Mouse (Mus musculus) stomach, embryonic 14.5 days (tissue): ENCODE results near the gene Apoe. TPM values are rescaled to one million over a fixed set of nuclear protein-coding genes. Genes with fewer than 3 reads are reported as not detected.

Source experiments
- ATAC-seq: fragments of 200-750 bp; cut with Nextera tagmentation; 2 replicates; pipeline ENCODE4 v1.8.0; 2017; ENCODE audit warnings: low read depth, moderate TSS enrichment; ENCODE audit not compliant: insufficient number of reproducible peaks, insufficient read depth, low FRiP score
- H3K27ac ChIP-seq: fragments of 300-500 bp; sonication (generic); 2 replicates; pipeline ENCODE4 v1.5.1; 2014; ENCODE audit warnings: mild to moderate bottlenecking, low read length, moderate library complexity, mixed read lengths
- H3K27me3 ChIP-seq: fragments of 300-500 bp; sonication (generic); 2 replicates; pipeline ENCODE4 v1.6.1; 2014; ENCODE audit warnings: low read length, control low read depth, mixed read lengths; ENCODE audit not compliant: control insufficient read depth, insufficient read depth
- H3K36me3 ChIP-seq: fragments of 300-500 bp; sonication (generic); 2 replicates; pipeline ENCODE4 v1.6.1; 2014; ENCODE audit warnings: mild to moderate bottlenecking, control low read depth, low read length, moderate library complexity, mixed read lengths; ENCODE audit not compliant: control insufficient read depth, insufficient read depth
- H3K4me1 ChIP-seq: fragments of 300-500 bp; sonication (generic); 2 replicates; pipeline ENCODE4 v1.6.1; 2014; ENCODE audit warnings: low read length, control low read depth, mixed read lengths; ENCODE audit not compliant: control insufficient read depth, insufficient read depth
- H3K4me2 ChIP-seq: fragments of 300-500 bp; sonication (generic); replicated peaks from 2 replicates; pipeline ENCODE4 v1.6.1; 2014; ENCODE audit warnings: low read depth, low read length, control low read depth
- H3K4me3 ChIP-seq: fragments of 300-500 bp; sonication (generic); 2 replicates; pipeline ENCODE4 v1.5.1; 2014; ENCODE audit warnings: low read depth, low read length, control low read depth
- H3K9ac ChIP-seq: fragments of 300-500 bp; sonication (generic); replicated peaks from 2 replicates; pipeline ENCODE4 v1.6.1; 2014; ENCODE audit warnings: low read depth, mild to moderate bottlenecking, control low read depth, low read length, moderate library complexity, mixed read lengths
- H3K9me3 ChIP-seq: fragments of 300-500 bp; sonication (generic); 2 replicates; pipeline ENCODE4 v1.6.1; 2016; ENCODE audit warnings: low read depth, low read length, control low read depth; ENCODE audit not compliant: control insufficient read depth
- whole genome bisulfite sequencing: fragments of 180-500 bp; shearing (Covaris S2); extraction: QIAGEN DNeasy Blood & Tissue Kit; methylation state at CpG from one replicate; pipeline ENCODE4 v1.1.7; 2014; 5-methylcytosine and 5-hydroxymethylcytosine counted together
- polyA plus RNA-seq: library from polyadenylated mRNA; unstranded; fragments of >200 nt; fragmentation: Nextera tagmentation; extraction: Ambion mirVana; gene quantifications from 2 replicates; pipeline ENCODE4 v1.2.1, GENCODE M21; 2014

Apoe gene
- polyA plus RNA-seq, 1 experiment from 2014 or later, result 291 TPM

DNA sequence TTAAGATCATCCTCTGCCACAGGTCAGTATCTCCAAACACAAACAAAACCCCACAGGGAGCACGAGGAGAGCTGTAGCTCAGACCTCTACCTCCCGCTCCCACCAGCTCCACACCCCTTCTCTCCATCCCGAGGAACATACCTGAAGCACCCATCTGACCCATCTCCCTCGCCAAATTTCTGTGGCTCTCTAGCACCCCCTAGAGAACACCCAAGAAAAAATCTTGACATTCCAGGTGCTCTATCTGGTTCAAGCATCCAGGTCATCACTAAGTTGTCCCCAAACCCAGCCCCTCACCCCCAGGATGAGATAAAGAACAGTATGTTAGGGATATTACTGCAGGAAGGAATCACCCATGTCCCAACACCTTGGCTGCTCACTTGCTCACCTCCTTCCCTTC is 14.2 kb upstream of the Apoe start:
- peaks cover 48% of the 10 kb centered on the region for H3K36me3 ChIP-seq
- H3K4me1 ChIP-seq, result peaks cover 14% of the 10 kb centered on the region
- H3K27me3 ChIP-seq, result no peaks in the 10 kb centered on the region
- no peak overlapping the region for H3K4me3 ChIP-seq
- H3K27ac ChIP-seq, result no peak overlapping the region
- WGBS, result 41% methylated on average over 4 of the region's 4 CpGs
- H3K9ac ChIP-seq, result no peak overlapping the region
- ATAC-seq, result no peak
- H3K9me3 ChIP-seq, result no peaks in the 10 kb centered on the region
- no peak overlapping the region for H3K4me2 ChIP-seq

DNA sequence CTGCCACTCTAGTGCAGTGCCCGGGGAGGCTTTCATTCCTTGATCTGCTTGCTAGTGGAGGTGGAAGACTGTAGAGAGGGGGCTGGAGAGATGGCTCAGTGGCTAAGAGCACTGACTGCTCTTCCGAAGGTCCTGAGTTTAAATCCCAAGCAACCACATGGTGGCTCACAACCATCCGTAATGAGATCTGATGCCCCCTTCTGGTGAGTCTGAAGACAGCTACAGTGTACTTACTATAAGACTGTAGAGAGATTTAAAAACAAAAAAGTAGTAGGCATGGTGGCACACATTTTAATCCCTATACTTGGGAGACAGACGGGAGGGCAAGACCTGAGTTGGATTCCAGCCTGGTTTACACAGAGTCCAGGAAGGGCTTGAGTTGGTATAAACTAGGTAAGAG is 13.4 kb upstream of the Apoe start:
- no peaks in the 10 kb centered on the region for H3K9me3 ChIP-seq
- H3K4me3 ChIP-seq, result no peak overlapping the region
- no peak overlapping the region for H3K27ac ChIP-seq
- no peak overlapping the region for H3K4me2 ChIP-seq
- peaks cover 49% of the 10 kb centered on the region for H3K36me3 ChIP-seq
- peaks cover 14% of the 10 kb centered on the region for H3K4me1 ChIP-seq
- no peaks in the 10 kb centered on the region for H3K27me3 ChIP-seq
- ATAC-seq, result no peak
- no peak overlapping the region for H3K9ac ChIP-seq
- 72% methylated on average over 4 of the region's 4 CpGs for WGBS

DNA sequence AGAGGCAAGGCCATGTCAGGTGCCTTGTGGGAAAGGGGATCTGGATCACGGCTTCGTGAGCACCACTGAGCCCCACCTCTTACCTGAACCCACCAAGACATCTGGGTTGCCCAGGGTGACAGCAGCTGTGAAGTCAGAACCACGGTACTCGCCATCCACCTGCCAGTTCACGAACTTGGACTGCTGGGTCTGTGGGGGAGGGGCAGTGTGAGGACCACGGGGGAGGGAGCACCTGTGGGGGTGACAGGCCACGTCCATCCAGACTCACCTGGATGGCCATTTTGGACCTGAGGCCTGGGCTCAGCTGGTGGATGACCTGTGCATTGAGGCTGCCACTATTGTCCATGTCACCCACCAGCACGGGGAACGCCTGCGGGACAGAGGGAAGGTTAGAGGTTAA is 11.7 kb upstream of the Apoe start:
- no peak for ATAC-seq
- H3K4me1 ChIP-seq, result peaks cover 8% of the 10 kb centered on the region; the same call in 1 of the 2 replicates
- H3K4me2 ChIP-seq, result no peak overlapping the region
- WGBS, result 93% methylated on average over 10 of the region's 10 CpGs
- H3K4me3 ChIP-seq, result no peak overlapping the region
- no peak overlapping the region for H3K9ac ChIP-seq
- peaks cover 48% of the 10 kb centered on the region for H3K36me3 ChIP-seq
- no peaks in the 10 kb centered on the region for H3K9me3 ChIP-seq
- no peak overlapping the region for H3K27ac ChIP-seq
- H3K27me3 ChIP-seq, result no peaks in the 10 kb centered on the region

DNA sequence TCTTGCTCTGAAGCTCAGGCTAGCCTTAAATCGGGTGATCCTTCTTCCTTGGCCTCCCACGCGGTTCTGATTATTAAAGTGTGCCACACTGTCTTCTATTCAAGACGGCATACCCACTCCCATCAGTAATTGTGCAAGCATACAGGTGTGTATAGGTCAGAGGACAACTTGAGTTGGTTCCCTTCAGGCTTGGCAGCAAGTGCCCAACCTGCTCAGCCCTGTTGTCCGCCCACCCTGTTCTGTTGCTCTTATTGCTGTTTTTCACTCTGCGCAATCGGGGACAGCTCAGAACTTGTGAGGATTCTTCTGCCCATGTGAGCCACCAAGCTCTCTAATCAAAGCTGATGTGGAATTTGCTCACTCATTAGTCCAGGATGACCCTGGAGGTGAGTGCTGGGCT is 6.3 kb upstream of the Apoe start:
- ATAC-seq, result no peak
- Histone ChIP-seq H3K27me3 (no peaks in the 10 kb centered on the region), H3K4me2 (no peak overlapping the region), H3K4me3 (no peak overlapping the region), H3K9ac (no peak overlapping the region), H3K36me3 (peaks cover 26% of the 10 kb centered on the region), H3K9me3 (no peaks in the 10 kb centered on the region), H3K4me1 (peaks cover 6% of the 10 kb centered on the region), H3K27ac (no peak overlapping the region)
- WGBS, result 93% methylated on average over 7 of the region's 7 CpGs

DNA sequence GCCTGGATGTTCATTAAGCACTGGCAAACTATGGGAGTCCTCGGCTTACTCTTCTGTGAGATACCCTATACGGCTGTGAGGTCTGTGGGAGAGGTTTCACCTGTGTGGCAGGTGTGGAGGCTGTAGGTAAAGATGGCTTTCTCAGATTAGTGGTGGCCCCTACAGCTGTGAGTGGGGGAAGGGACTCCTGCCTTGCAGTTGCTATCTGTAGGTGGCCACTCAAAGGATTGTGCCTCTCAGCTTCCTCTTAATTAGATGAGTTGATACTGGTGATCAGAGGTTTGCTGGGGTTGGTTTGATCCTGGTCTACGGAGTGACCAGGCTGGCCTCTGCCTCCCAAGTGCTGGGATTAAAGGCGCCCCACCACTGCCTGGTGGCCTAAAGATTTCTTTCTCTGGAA is 5.5 kb upstream of the Apoe start:
- Histone ChIP-seq H3K27ac (no peak overlapping the region), H3K27me3 (no peaks in the 10 kb centered on the region), H3K36me3 (peaks cover 20% of the 10 kb centered on the region), H3K9ac (no peak overlapping the region), H3K4me1 (peaks cover 7% of the 10 kb centered on the region), H3K4me2 (no peak overlapping the region), H3K4me3 (no peak overlapping the region), H3K9me3 (no peaks in the 10 kb centered on the region)
- ATAC-seq, result no peak
- 88% methylated on average over 4 of the region's 4 CpGs for WGBS

DNA sequence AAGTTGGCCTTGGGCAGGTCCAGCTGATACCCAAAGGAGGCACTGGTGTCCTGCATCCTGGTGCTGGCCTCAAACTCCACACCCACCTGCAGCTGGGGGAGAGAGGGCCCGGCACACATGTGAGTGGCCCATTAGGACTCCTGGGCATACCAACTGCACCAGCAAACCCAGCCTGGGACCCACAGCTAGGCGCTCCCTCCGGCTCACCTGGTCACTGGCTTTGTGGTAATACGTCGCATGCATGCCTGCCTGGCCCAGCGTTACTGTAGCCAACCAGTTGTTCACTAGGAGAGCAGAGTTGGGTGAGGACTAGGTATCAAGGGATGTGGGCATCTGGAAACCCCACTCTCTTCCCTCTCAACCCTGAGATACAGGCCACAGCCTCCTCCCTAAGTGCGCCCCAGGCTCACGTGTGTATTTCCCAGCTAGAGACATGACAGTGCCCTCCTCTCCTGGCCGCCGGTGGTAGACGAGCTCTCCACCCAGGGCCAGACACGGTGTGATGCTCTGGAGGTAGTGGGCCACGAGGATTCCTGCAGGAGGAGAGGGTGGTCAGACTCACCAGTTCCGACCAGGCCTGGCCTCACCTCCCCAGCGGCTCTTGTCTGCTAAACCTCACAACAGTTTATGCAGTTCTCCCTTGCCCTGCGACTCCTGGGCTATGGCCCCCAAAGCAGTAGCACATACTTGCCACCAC is 4.0 kb upstream of the Apoe start:
- Histone ChIP-seq H3K9ac (no peak overlapping the region), H3K27ac (no peak overlapping the region), H3K4me2 (no peak overlapping the region), H3K27me3 (no peaks in the 10 kb centered on the region), H3K36me3 (peaks cover 14% of the 10 kb centered on the region), H3K4me3 (no peak overlapping the region), H3K4me1 (peaks cover 19% of the 10 kb centered on the region), H3K9me3 (no peaks in the 10 kb centered on the region)
- ATAC-seq, result no peak
- 93% methylated on average over 16 of the region's 16 CpGs for WGBS

DNA sequence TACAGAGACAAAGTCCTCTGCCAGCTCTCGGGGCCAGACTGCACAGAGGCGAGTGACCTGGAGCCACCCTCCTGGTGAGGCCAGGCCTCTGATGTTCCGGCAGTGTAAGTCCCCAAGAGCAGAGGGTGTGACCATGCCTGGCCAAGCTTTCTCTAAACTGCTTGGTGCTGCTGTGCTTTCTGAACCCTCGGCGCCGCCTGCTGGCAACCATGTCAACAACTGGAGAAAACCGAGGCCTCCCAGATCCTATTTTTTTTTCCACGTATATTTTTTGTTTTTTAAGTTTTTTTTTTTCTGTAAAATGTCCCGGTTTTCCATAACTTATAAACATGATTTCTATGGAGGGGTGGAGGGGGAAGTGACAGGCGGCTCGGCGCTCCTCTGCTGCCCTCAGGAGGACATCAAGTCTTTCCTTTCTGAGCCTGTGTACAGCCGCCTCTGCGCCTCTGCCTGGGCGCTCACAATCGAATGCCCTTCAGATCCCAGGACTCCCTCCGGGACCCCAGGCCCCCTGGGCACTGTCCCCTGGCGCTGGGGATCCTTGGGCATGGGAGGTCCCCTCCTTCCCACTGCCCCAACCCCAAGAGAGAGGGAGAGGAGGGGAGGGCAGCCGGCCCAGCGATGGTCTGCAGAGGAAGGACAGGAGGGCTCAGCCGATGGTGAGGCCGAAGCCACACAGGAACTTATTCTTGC is 2.2 kb upstream of the Apoe start:
- Histone ChIP-seq H3K4me3 (no peak overlapping the region), H3K36me3 (peaks cover 7% of the 10 kb centered on the region), H3K9me3 (no peaks in the 10 kb centered on the region), H3K4me2 (no peak overlapping the region), H3K27ac (peak overlapping the region; percentile 35; the same call in 1 of the 2 replicates), H3K9ac (no peak overlapping the region), H3K4me1 (peaks cover 19% of the 10 kb centered on the region), H3K27me3 (no peaks in the 10 kb centered on the region)
- 29% methylated on average over 21 of the region's 22 CpGs for WGBS
- ATAC-seq, result peak; percentile 85

DNA sequence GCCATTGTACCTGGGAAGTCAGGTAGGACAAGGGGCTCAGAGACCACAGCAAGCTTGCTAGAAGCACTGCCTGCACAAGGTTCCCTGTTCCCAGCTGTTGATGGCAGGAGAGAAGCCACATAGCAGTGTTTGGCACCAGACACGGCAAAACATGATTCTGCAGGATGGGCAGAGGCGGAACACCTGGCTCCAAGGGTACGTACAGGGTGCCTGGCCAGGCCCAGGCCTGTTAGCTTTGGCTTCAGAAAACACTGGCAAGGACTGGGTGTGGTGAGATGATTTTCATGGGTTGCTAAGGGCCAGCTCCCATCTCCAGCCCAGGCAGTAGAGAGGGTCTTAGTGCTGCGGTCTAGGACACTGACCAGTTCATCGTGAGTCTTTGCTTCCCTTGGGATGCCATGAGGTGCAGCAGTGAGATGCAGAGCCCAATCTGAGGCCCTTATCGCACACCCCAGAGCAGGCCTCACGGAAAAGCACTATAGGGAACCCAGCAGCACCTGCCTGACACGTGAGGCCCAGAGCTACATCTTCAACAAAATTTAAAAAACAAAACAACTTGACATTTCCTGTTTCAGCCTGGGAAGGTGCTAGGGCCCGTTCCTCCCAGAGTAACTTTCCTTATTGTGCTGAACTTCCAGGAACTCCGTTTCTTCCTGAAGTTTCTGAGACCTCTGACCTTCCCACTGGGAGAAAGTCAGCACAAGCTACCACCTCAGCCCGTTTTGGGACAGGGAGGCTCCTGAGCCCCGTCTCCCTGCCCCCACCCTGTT is 1.5 kb upstream of the Apoe start:
- Histone ChIP-seq H3K27ac (peak overlapping the region; percentile 35; the same call in 1 of the 2 replicates), H3K4me2 (no peak overlapping the region), H3K4me1 (peaks cover 19% of the 10 kb centered on the region), H3K27me3 (no peaks in the 10 kb centered on the region), H3K9ac (no peak overlapping the region), H3K4me3 (no peak overlapping the region), H3K9me3 (no peaks in the 10 kb centered on the region), H3K36me3 (peaks cover 7% of the 10 kb centered on the region)
- 55% methylated on average over 12 of the region's 12 CpGs for WGBS
- ATAC-seq, result no peak
